Mouse (Mus musculus) cerebellum, adult 2 months (tissue): ENCODE measurements around the gene Efna1.

Source experiments
- CTCF ChIP-seq: fragments of 200-500 bp; IDR thresholded peaks from 2 replicates; pipeline ENCODE4 v1.5.1; 2011; ENCODE audit warnings: low read depth, mild to moderate bottlenecking, control low read depth, low read length, moderate library complexity, borderline replicate concordance; ENCODE audit not compliant: insufficient read depth
- POLR2A ChIP-seq: fragments of 200-500 bp; IDR thresholded peaks from 2 replicates; pipeline ENCODE4 v1.6.1; 2011; ENCODE audit warnings: low read length, control low read depth, borderline replicate concordance; ENCODE audit not compliant: insufficient read depth

DNA sequence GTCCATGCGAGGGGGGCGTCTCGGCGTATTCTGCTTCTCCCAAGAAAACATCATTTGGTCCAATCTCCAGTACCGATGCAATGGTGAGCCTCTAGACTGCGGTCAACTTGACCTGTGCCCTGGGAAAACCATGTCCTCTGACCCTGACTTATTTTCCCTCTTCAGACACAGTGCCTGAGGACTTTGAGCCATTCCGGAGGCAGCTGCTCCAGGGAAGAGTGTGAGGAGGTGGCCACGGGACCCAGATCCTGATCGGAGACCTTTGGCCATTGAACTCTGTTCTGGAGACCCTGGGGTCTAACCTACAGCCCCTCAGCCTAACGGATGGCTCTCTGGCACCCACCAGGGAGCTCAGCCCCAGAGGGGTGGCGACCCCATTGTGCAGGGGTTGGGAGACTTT lies 54.6 kb downstream of the Efna1 start:
- no peak for TF ChIP-seq POLR2A
- TF ChIP-seq CTCF = no peak
